Mouse (Mus musculus) liver, embryonic 18 days (tissue): ENCODE results near the gene Sepsecs. TPM values are rescaled to one million over a fixed set of nuclear protein-coding genes. Genes with fewer than 3 reads are reported as not detected.

ENCODE experiments used
- polyA plus RNA-seq: library from polyadenylated mRNA; depleted of rRNA; stranded (reverse); fragments of >200 nt; gene quantifications from 2 replicates; pipeline ENCODE4 v1.2.3, GENCODE M21; 2012; rRNA removed

Gene Sepsecs
- polyA plus RNA-seq, result 10.4 and 10.9 TPM in 2 replicates

GRCm38 (mm10) chr5:52669426-52670191 is at the start of gene Sepsecs:
Gene Sepsecs, minus strand, starts transcription at chr5:52669708.

Other genes with a start within 250 kb of the Sepsecs start
- 1.3 and 1.4 TPM in 2 replicates for gene Ccdc149, start 198.2 kb downstream of the Sepsecs start, polyA plus RNA-seq
- 0.52 and 0.63 TPM in 2 replicates for gene Lgi2, start 103.2 kb downstream of the Sepsecs start, polyA plus RNA-seq
- 11.1 and 11.5 TPM in 2 replicates for gene Pi4k2b, start 71.9 kb upstream of the Sepsecs start, polyA plus RNA-seq
- 4.4 and 5.3 TPM in 2 replicates for gene Zcchc4, start 105.7 kb upstream of the Sepsecs start, polyA plus RNA-seq
- gene Anapc4, start 164.3 kb upstream of the Sepsecs start, polyA plus RNA-seq, result 27.2 and 27.9 TPM in 2 replicates